Mouse (Mus musculus) T-helper 2 cell (primary cell): Measurements from ENCODE around the gene Tmem86a.
"Not testable (repeated sequence)": the region's sequence is repeated elsewhere in the genome, so short reads cannot be mapped to it uniquely, and the experiment has no call there.

Experiments used
- in situ Hi-C: fragments of 300-600 bp; cut with MboI, MseI; formaldehyde crosslinking; loops from one replicate; pipeline ENCODE4 v1.15.1; 2025; ENCODE audit warnings: high pct_unique_total_duplicates

Gene Tmem86a

DNA sequence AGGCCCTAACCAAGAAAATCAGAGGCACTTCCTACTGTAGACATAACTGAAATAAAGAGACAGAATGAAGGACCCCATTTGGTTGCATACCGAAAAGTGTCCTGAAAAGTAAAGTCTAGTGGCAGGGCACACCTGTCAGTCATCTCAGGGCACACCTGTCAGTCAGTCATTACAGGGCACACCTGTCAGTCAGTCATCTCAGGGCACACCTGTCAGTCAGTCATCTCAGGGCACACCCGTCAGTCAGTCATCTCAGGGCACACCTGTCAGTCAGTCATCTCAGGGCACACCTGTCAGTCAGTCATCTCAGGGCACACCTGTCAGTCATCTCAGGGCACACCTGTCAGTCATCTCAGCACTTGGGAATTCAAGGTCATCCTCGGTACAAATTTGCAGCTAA is 23.5 kb upstream of the Tmem86a start:
- in situ Hi-C loops: not testable (repeated sequence)

DNA sequence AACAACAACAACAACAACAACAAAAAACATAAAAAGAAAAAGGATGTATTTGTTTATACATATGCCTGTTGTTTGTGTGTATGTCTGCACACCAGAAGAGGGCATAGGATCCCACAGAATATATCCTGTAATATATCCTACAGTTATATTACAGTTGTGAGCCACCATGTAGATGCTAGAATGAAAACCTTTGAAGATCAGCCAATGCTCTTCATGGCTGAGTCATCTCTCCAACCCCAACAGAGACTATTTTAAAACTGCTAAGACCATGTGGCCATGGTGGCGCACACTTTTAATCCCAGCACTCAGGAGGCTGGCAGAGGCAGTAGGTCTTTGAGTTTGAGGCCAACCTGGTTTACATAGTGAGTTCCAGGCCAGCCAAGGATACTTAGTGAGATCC is 22.9 kb upstream of the Tmem86a start:
- in situ Hi-C loops: no loop called here

DNA sequence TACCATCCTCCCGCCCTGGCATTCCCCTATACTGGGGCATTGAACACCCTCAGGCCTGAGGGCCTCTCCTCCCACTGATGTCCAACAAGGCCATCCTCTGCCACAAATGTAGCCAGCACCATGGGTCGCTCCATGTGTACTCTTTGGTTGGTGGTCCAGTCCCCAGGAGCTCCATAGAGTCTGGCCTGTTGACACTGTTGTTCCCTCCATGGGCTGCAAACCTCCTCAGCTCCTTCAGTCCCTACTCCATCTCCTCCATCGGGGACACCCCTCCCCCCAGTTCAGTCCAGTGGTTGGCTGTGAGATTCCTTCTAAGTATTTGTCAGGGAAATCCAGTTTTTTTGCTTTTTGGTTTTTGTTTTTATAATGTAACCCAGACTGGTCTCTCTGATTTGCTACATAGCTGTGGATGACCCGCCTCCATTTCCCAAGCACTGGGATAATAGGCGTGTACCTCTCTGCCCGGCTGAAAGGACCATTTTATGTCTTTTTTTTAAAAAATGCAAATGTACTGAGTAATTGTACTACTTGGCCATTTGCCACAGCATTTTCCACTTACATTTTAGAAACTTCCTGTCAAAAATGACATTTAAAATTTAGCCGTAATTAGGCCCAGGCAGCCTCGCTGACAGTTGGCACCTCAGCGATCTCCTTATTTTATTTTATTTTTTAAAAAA is 19.7 kb upstream of the Tmem86a start:
- in situ Hi-C loops: no loop called here

- in situ Hi-C loops: no loop called here
These were observed 19.0 kb upstream of the Tmem86a start for GRCm38 (mm10) chr7:47031371-47031770.

DNA sequence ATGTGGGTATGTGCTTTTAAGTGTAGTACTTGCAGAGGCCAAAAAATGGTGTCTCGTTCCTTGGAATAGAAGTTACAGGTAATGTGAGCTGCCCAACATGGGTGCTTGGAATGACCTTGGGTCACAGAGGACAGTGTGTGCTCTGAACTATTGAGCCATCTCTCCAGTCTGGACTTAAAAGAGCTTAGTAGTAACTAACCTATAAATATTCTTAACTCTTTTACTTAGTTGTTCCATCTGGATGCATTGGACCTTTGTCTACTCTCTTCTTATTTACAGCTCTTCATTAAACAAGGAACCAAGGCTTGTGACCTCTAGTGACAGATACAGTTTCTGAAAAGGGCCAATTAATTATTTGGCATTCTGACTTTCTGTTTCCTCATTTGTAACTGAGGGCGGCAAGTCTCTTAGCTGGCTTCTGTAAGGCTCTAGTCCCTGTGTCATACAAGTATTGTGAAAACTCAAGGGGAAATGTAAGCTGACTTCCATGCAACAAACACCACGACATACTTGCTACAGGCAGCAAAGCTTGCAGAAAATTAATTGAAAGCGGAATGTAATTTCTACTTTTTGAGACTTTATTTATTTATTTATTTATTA is 15.5 kb upstream of the Tmem86a start:
- in situ Hi-C loops: loop anchor here (5.0 kb wide), 1 partner anchor 97 kb away; the partner anchor contains the start of gene Ptpn5

DNA sequence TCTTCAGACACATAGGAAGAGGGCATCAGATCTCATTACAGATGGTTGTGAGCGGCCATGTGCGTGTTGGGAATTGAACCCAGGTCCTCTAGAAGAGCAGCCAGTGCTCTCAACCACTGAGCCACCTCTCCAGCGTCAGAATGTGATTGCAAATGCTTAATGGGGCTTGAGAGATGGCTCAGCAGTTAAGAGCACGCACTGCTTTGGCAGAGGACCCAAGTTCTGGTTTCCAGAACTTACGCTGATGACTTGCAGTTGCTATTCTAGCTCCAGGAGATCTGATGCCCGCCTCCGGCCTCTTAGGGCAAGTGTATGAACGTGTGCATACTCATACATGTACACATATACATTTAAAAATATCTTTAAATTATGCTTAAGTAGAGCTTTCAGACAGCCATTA is 15.0 kb upstream of the Tmem86a start:
- in situ Hi-C loops: loop anchor here (5.0 kb wide), 1 partner anchor 97 kb away; the partner anchor contains the start of gene Ptpn5

DNA sequence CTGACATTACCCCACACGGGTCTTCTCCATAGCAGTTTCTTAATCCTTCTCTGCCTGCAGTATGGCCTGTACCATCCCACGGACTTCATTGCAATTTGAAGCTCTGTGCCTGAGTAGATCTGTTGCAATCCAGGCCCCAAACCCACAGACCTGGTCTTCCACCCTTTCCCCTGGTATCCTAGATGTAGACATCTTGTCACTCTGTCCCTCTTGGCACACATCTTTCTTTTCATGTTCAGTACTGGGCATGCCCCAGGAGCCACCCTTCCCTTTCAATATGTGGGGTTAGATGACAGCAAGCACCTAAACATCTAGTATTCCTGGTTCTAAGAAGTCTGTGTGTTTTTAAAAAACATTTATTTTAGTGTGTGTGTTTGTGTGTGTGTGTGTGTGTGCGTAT is 8.7 kb upstream of the Tmem86a start:
- in situ Hi-C loops: no loop called here

GRCm38 (mm10) chr7:47042121-47042520 is 8.3 kb upstream of the Tmem86a start:
- in situ Hi-C loops: no loop called here

DNA sequence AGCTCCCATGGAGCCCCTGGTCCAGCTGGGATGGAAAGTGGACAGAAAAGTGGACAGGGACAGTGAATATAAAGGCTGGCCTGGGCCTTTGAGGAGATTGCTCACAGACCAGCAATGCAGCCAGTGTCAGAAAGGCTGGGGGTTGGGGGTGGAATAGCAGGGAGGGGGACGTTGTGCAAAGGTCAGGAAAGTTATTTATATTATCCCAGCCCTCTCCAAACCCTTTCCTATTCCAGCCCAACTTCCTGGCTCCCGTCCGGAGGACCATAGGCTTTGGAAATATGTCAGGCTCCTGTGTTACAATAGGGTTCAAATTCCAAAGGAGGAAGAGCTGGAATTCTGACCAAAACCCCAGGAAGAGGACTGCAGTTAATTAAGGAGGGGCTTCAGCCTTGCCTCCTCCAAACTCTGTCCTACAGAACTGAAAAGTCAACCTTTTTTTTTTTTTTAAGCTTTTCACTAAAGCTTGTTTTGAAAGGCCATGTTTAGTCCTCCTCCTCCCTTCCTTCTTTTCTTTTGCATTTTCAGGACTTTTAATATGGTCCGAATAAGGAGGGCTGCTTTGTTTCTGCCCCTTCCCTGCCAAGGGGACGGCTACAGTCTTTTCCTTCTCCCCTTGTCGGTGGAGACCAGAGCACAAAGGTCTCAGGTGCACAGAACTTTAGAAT is 7.4 kb upstream of the Tmem86a start:
- in situ Hi-C loops: no loop called here

DNA sequence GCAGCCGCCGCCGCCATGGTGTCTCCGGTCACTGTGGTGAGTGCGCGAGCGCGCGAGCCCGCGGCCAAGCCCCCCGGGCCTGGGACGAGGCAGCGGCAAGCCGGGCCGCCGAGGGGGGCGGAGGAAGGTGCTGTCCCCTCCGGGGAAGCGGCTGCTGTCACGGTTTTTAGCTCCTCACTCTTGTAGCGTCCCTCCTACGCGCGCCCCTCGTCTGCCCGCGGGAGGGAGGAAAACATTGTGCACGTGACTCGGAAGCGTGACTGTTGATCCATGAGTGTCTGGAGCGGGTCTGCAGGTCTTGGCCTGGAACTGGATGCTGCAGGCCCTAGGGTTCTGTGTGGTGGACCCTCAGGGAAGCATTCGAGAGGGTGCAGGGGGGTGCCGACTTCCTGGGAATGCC is 365 bp downstream of the Tmem86a start:
- in situ Hi-C loops: no loop called here

DNA sequence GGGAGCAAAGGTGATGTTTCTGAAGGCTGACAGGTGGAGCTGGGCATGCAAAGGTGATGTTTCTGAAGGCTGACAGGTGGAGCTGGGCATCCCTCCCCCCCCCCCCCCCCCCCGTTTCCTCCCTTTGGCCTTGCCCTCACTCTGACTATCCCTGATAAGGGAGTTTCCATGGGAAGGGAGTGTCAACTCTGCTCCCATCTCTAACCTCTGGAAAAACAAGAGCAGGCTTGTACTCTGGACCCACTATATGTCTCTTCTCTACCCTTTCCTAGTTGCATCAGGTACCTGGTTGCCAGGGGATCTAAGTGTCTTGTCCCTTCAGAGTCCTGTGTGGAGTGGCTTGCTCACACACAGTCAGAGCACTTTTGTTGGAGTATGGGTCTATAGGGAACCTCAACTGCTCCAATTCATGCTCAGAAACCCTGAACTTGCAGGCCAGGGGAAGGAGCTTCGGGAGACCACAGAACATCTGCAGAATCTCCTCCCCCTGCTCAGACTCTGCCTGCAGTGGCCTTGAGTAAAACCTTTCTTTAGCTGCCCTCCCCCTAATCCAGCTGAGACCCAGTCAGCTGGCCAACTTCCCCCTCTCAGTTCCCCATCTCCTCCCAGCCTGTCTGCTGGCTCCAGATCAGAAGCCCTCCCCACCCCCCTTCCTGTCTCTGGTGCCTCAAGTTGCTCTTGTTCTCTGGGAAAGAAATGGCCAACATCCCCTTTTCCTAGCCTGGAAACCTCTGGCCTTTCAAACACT is 1.2 kb downstream of the Tmem86a start:
- in situ Hi-C loops: no loop called here

DNA sequence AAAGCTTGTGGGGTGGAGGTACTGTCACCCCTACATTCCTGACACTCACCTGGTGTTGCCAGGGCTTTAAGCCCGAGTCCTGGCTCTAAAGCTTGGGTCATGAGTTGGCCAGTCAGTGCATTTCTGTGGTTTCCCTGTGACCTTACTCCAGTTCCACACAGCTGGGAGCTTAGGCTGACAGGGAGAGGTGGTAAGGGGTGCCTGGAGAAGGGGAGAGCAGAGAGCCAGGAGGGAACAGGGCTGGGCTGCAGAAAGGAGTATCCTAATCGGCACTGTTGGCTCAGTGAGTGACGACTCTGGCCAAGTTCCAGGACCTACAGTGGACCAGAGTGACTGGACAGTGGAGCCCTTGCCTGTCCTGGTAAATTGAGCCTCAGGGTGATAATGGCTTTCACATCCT is 1.9 kb downstream of the Tmem86a start:
- in situ Hi-C loops: no loop called here

- in situ Hi-C loops: no loop called here
These were observed 2.9 kb downstream of the Tmem86a start for GRCm38 (mm10) chr7:47053287-47053686.

DNA sequence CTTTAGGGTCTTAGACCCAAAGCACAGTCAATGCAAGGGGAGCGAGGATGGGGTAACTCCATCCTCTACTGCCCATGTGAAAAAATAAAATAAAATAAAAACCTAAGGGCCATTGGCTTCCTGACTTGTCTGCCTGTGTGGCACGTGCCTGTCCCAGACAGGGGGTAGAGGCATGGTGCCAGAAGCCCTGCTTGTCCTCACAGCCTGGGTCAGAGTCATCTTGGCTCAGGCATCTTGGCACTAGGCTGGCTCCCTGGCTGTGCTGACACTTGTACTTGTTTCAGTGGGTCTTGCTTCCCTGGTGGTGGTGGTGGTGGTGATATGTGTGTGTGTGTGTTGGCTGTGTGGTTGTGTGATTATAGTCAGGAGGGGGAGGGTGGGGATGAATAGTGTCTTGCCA is 4.3 kb downstream of the Tmem86a start:
- in situ Hi-C loops: no loop called here

- in situ Hi-C loops: no loop called here
These were observed 5.3 kb downstream of the Tmem86a start for GRCm38 (mm10) chr7:47055744-47056143.

- in situ Hi-C loops: no loop called here
These were observed 5.9 kb downstream of the Tmem86a start for GRCm38 (mm10) chr7:47056273-47056672.

DNA sequence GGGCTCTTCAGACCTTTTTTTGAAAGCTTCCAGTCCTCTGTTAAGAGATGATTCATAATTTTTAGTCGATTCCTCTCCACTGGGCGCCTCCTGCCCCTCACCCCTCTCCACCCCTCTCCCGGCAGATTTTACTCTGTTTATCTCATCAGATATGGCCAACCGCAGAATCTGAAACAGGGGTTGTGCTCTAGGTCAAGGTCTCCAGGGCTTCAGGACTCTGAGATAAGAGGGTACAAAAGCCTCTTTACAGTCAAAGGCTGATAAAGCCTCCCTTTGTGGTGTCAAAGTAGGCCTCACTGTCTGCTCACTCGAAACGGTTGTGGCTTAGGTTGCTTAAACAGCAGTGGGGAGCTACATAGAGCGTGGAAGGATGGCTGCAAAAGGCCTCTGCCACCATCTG is 8.9 kb downstream of the Tmem86a start:
- in situ Hi-C loops: no loop called here

DNA sequence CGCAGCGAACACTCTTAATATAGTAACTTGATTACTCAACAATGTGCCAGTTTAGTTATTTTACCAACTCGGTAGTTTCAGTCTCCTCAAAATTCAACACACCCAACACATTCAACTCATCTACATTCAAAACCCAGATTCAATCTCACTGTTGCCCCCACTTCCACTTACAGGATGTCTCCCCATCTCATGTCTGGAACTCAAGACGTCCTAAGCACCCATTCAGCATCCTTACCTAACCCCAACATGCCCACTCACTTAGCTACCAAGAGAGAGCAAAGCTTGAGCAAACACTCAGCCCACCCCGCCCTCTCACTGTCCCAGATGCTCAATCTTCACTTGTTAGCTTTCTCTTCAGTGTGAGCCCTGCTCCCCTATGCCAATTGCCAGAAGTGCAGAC is 11.2 kb downstream of the Tmem86a start:
- in situ Hi-C loops: no loop called here

- in situ Hi-C loops: no loop called here
These were observed 16.5 kb downstream of the Tmem86a start for GRCm38 (mm10) chr7:47066942-47067341.

GRCm38 (mm10) chr7:47067879-47068278 is 17.5 kb downstream of the Tmem86a start:
- in situ Hi-C loops: no loop called here

- in situ Hi-C loops: loop anchor here (10.0 kb wide), 1 partner anchor 498 kb away; no protein-coding TSS in a partner anchor
These were observed 22.1 kb downstream of the Tmem86a start for GRCm38 (mm10) chr7:47072551-47072950.
